Mouse (Mus musculus) G1E (cell line): Measurements from ENCODE around the gene Phgr1.

ENCODE experiments used
- CTCF ChIP-seq: IDR thresholded peaks from 2 replicates; pipeline ENCODE4 v1.5.1; 2012; ENCODE audit warnings: low read depth, low read length, inconsistent platforms, mixed read lengths
- GATA1 ChIP-seq: IDR thresholded peaks from 2 replicates; pipeline ENCODE4 v1.6.1; 2012; ENCODE audit warnings: borderline replicate concordance, low read length, inconsistent platforms, mixed read lengths
- GATA2 ChIP-seq: IDR thresholded peaks from 2 replicates; pipeline ENCODE4 v1.6.1; 2012; ENCODE audit warnings: low read depth, low read length, inconsistent platforms, borderline replicate concordance
- TAL1 ChIP-seq: conservative IDR thresholded peaks from 2 replicates; pipeline ENCODE4 v1.6.1; 2012; ENCODE audit warnings: low read depth, low read length, inconsistent platforms, mixed read lengths

GRCm38 (mm10) chr2:118744621-118745020 lies 27.9 kb upstream of the Phgr1 start:
- TF ChIP-seq TAL1 (no peak), CTCF (no peak), GATA2 (no peak), GATA1 (no peak)
